Mouse (Mus musculus) CH12.LX (cell line): ENCODE results near the gene Necap2.

Source experiments
- CHD2 ChIP-seq: IDR thresholded peaks from 2 replicates; pipeline ENCODE4 v1.6.1; 2011; ENCODE audit warnings: low read length, improper control_type of control experiment
- CTCF ChIP-seq, 2 experiments: IDR thresholded peaks in 1 of 2; conservative IDR thresholded peaks in 1 of 2; 2 replicates each; pipeline ENCODE4 v1.5.1; 2011 to 2012; ENCODE audit warnings: low read depth in 2 of 2, low read length in 2 of 2, improper control_type of control experiment in 1 of 2, inconsistent platforms in 1 of 2, mild to moderate bottlenecking in 1 of 2, moderate library complexity in 1 of 2
- EP300 ChIP-seq: IDR thresholded peaks from 2 replicates; pipeline ENCODE4 v1.6.1; 2011; ENCODE audit warnings: low read length, improper control_type of control experiment
- HCFC1 ChIP-seq: IDR thresholded peaks from 2 replicates; pipeline ENCODE4 v1.6.1; 2012; ENCODE audit warnings: low read depth, mild to moderate bottlenecking, inconsistent platforms, low read length, improper control_type of control experiment
- IRF4 ChIP-seq: IDR thresholded peaks from 2 replicates; pipeline ENCODE4 v1.6.1; 2014; ENCODE audit warnings: low read depth, mild to moderate bottlenecking, inconsistent platforms, low read length, improper control_type of control experiment
- NELFE ChIP-seq: IDR thresholded peaks from 2 replicates; pipeline ENCODE4 v1.6.1; 2011; ENCODE audit warnings: low read depth, low read length, improper control_type of control experiment
- NRF1 ChIP-seq: IDR thresholded peaks from 2 replicates; pipeline ENCODE4 v1.6.1; 2014; ENCODE audit warnings: low read depth, mild to moderate bottlenecking, inconsistent platforms, low read length, improper control_type of control experiment, moderate library complexity
- POLR2A ChIP-seq: IDR thresholded peaks from 2 replicates; pipeline ENCODE4 v1.6.1; 2011; ENCODE audit warnings: low read depth, mild to moderate bottlenecking, improper control_type of control experiment, low read length
- ZC3H11A ChIP-seq: IDR thresholded peaks from 2 replicates; pipeline ENCODE4 v1.6.1; 2012; ENCODE audit warnings: low read depth, mild to moderate bottlenecking, inconsistent platforms, low read length, improper control_type of control experiment
- ZKSCAN1 ChIP-seq: IDR thresholded peaks from 2 replicates; pipeline ENCODE4 v1.6.1; 2012; ENCODE audit warnings: low read depth, inconsistent platforms, low read length, improper control_type of control experiment, borderline replicate concordance

GRCm38 (mm10) chr4:141033606-141034549 is 44.3 kb downstream of the Necap2 start:
- TF ChIP-seq CHD2 (no peak), ZKSCAN1 (no peak), ZC3H11A (no peak), POLR2A (no peak), EP300 (no peak), HCFC1 (no peak), IRF4 (no peak), NRF1 (no peak), NELFE (no peak), CTCF (conservative IDR thresholded peaks at IDR 0.05 in 1 of 2, IDR thresholded peaks at IDR 0.05 in 1 of 2; ENCODE audit: low read depth in 2 of 2, low read length in 2 of 2) (no peak; a peak in 1 of 4 replicates)
